Mouse (Mus musculus): Measurements from ENCODE around the gene Gm10358.

- TF ChIP-seq POLR2A (IDR thresholded peaks at IDR 0.05; ENCODE audit: low read depth, low read length) (no peak), ETS1 (conservative IDR thresholded peaks at IDR 0.05; ENCODE audit: low read depth, low read length) (no peak), CTCF (conservative IDR thresholded peaks at IDR 0.05 in 1 of 2, IDR thresholded peaks at IDR 0.05 in 1 of 2; ENCODE audit: low read depth in 2 of 2, low read length in 2 of 2) (no peak), HCFC1 (IDR thresholded peaks at IDR 0.05; ENCODE audit: low read depth, low read length) (no peak)
Measured at GRCm38 (mm10) chr8:75406489-75406888, at the start of gene Gm10358.

All from CH12.LX (cell line).